Mouse (Mus musculus) bone marrow, adult 2 months (tissue): ENCODE data around the gene Tbk1.

ENCODE experiments used
- CTCF ChIP-seq: fragments of 200-500 bp; IDR thresholded peaks from 2 replicates; pipeline ENCODE4 v1.5.1; 2011; ENCODE audit warnings: low read length, control low read depth; ENCODE audit not compliant: control insufficient read depth, insufficient read depth
- POLR2A ChIP-seq: fragments of 200-500 bp; IDR thresholded peaks from 2 replicates; pipeline ENCODE4 v1.6.1; 2011; ENCODE audit warnings: low read depth, mild to moderate bottlenecking, control low read depth, low read length, borderline replicate concordance; ENCODE audit not compliant: control insufficient read depth

- TF ChIP-seq CTCF (peak; percentile 33; the same call in 1 of the 2 replicates), POLR2A (no peak)
These were observed 53.3 kb downstream of the Tbk1 start for GRCm38 (mm10) chr10:121533137-121533872.
